Mouse (Mus musculus) small intestine, adult 10 weeks (tissue): ENCODE results near the gene Slc25a36. TPM values are rescaled to one million over a fixed set of nuclear protein-coding genes. Genes with fewer than 3 reads are reported as not detected.

Experiments
- polyA plus RNA-seq: library from polyadenylated mRNA; stranded (reverse); fragments of 350-450 nt; fragmentation: Illumina TruSeq; extraction: RNeasy Lipid Tissue Mini Kit (QIAGEN cat#74804); gene quantifications from one replicate; pipeline ENCODE4 v1.2.3, GENCODE M21; 2014; ENCODE audit warnings: low replicate concordance

Slc25a36 gene
- polyA plus RNA-seq, result 396 TPM

GRCm38 (mm10) chr9:97110571-97111390 is at the start of gene Slc25a36:
TSS of gene Slc25a36 (minus strand) at chr9:97111157.

Other genes with a start within 250 kb of the Slc25a36 start
- gene Pxylp1, start 218.5 kb downstream of the Slc25a36 start, polyA plus RNA-seq, result 11.1 TPM
- gene Spsb4, start 92.3 kb downstream of the Slc25a36 start, polyA plus RNA-seq, result 1.0 TPM